8 mouse cellular contexts compared by ENCODE assay signal in genomic region chrX:75155576-75156243, GRCm38 (mm10). TPM values are rescaled to one million over a fixed set of nuclear protein-coding genes. Genes with fewer than 3 reads are reported as not detected.
DNase-seq lines count a peak whose midpoint lies in the region; ATAC-seq lines count a peak whose summit lies in the region.

No protein-coding gene starts in this region.

- DNase-seq in urinary bladder, postnatal 36 days (ENCODE audit: low spot score in 2 of 2): peak; percentile 4 to 16
- DNase-seq in urinary bladder, adult 2 months (ENCODE audit: low spot score): no peak
- DNase-seq in embryo, embryonic 9.5 days (ENCODE audit: extremely low spot score): peak; percentile 56
- peak; percentile 15 to 63 for DNase-seq in heart, adult 18-20 months
- no peak for DNase-seq in c-Kit-positive CD71-positive TER-119-positive erythroid progenitor cells, embryonic 14.5 days (ENCODE audit: low spot score)

- H3K36me3 ChIP-seq in intestine, embryonic 16.5 days (ENCODE audit: control insufficient read depth, insufficient read depth, low read length): no peaks in the 10 kb centered on the region
- H3K36me3 ChIP-seq in liver, embryonic 16.5 days (ENCODE audit: control insufficient read depth, insufficient read depth): no peaks in the 10 kb centered on the region
- no peaks in the 10 kb centered on the region for H3K36me3 ChIP-seq in neural tube, embryonic 12.5 days

- H3K9ac ChIP-seq in intestine, embryonic 16.5 days (ENCODE audit: low read depth, low read length): peak overlapping the region; percentile 60
- H3K9ac ChIP-seq in liver, embryonic 16.5 days (ENCODE audit: low read depth, low read length): no peak overlapping the region; the same call in 1 of the 2 replicates
- peak overlapping the region; percentile 49; the same call in 1 of the 2 replicates for H3K9ac ChIP-seq in neural tube, embryonic 12.5 days

- no peak overlapping the region for H3K27ac ChIP-seq in intestine, embryonic 16.5 days (ENCODE audit: low read length)
- no peak overlapping the region for H3K27ac ChIP-seq in liver, embryonic 16.5 days (ENCODE audit: low read length)
- H3K27ac ChIP-seq in neural tube, embryonic 12.5 days: no peak overlapping the region

- peak; percentile 95 for ATAC-seq in intestine, embryonic 16.5 days
- peak; percentile 98 for ATAC-seq in liver, embryonic 16.5 days (ENCODE audit: low read depth)
- peak; percentile 80 for ATAC-seq in neural tube, embryonic 12.5 days (ENCODE audit: low FRiP score, low read depth)

- H3K4me3 ChIP-seq in intestine, embryonic 16.5 days (ENCODE audit: low read length): peak overlapping the region; percentile 43
- peak overlapping the region; percentile 48 for H3K4me3 ChIP-seq in liver, embryonic 16.5 days (ENCODE audit: low read depth, low read length)
- peak overlapping the region; percentile 44 for H3K4me3 ChIP-seq in neural tube, embryonic 12.5 days

- H3K4me2 ChIP-seq in intestine, embryonic 16.5 days (ENCODE audit: low read depth, low read length): peak overlapping the region; percentile 58
- peak overlapping the region; percentile 65 for H3K4me2 ChIP-seq in liver, embryonic 16.5 days (ENCODE audit: low read depth, low read length)
- H3K4me2 ChIP-seq in neural tube, embryonic 12.5 days (replicated peaks): peak overlapping the region; percentile 63

- 30% methylated on average over 19 of the region's 49 CpGs for WGBS in intestine, embryonic 16.5 days
- 18% methylated on average over 25 of the region's 49 CpGs for WGBS in liver, embryonic 16.5 days (ENCODE audit: insufficient replicate concordance)
- 16% methylated on average over 33 of the region's 49 CpGs for WGBS in neural tube, embryonic 12.5 days

- no peaks in the 10 kb centered on the region for H3K27me3 ChIP-seq in intestine, embryonic 16.5 days (replicated peaks; ENCODE audit: control insufficient read depth, insufficient read depth, low read length)
- no peaks in the 10 kb centered on the region for H3K27me3 ChIP-seq in liver, embryonic 16.5 days (ENCODE audit: control insufficient read depth, insufficient read depth, low read depth, low read length)
- H3K27me3 ChIP-seq in neural tube, embryonic 12.5 days (replicated peaks): no peaks in the 10 kb centered on the region

- no peaks in the 10 kb centered on the region for H3K9me3 ChIP-seq in intestine, embryonic 16.5 days (ENCODE audit: control insufficient read depth, low read length)
- no peaks in the 10 kb centered on the region for H3K9me3 ChIP-seq in liver, embryonic 16.5 days (replicated peaks; ENCODE audit: control insufficient read depth, low read length)
- no peaks in the 10 kb centered on the region for H3K9me3 ChIP-seq in neural tube, embryonic 12.5 days

- no peaks in the 10 kb centered on the region for H3K4me1 ChIP-seq in intestine, embryonic 16.5 days (ENCODE audit: control insufficient read depth, insufficient read depth, low read length)
- H3K4me1 ChIP-seq in liver, embryonic 16.5 days (ENCODE audit: control insufficient read depth, low read depth, low read length): peaks cover 2% of the 10 kb centered on the region; the same call in 1 of the 2 replicates
- no peaks in the 10 kb centered on the region for H3K4me1 ChIP-seq in neural tube, embryonic 12.5 days

RNA-seq across cellular contexts. Expression of gene Smim9, which starts 7.9 kb away (rescaled TPM):
- polyA plus RNA-seq in urinary bladder, adult 2 months (2012; rRNA removed): 0.34 TPM in 1 of 2 replicates, not detected in the other
- not detected for total RNA-seq in heart, adult 18-20 months (2021)
- not detected in 2 replicates for polyA plus RNA-seq in intestine, embryonic 16.5 days (2015; fragmentation: Nextera tagmentation; extraction: Ambion mirVana)
- polyA plus RNA-seq in liver, embryonic 16.5 days (2015; fragmentation: Nextera tagmentation; extraction: Ambion mirVana): not detected in 2 replicates
- not detected in 2 replicates for polyA plus RNA-seq in neural tube, embryonic 12.5 days (2016; fragmentation: Nextera tagmentation; extraction: Ambion mirVana)

RNA-seq across cellular contexts. Expression of gene Mpp1, which starts 24.9 kb away (rescaled TPM):
- 64.4 and 76.2 TPM in 2 replicates for polyA plus RNA-seq in urinary bladder, adult 2 months (2012; rRNA removed)
- 10 to 100 TPM in 1 of 2 experiments, 1 to 10 TPM in 1; 9.4 to 11.8 TPM for total RNA-seq in heart, adult 18-20 months (2021)
- 136 and 153 TPM in 2 replicates for polyA plus RNA-seq in intestine, embryonic 16.5 days (2015; fragmentation: Nextera tagmentation; extraction: Ambion mirVana)
- polyA plus RNA-seq in liver, embryonic 16.5 days (2015; fragmentation: Nextera tagmentation; extraction: Ambion mirVana): 155 and 158 TPM in 2 replicates
- polyA plus RNA-seq in neural tube, embryonic 12.5 days (2016; fragmentation: Nextera tagmentation; extraction: Ambion mirVana): 23.7 and 26.1 TPM in 2 replicates

Comparison
In these comparisons a context has a peak if more than half of its experiments do, and no peak if none do; other contexts are left out.
1. DNase-seq: peak in urinary bladder, postnatal 36 days (2 of 2), embryo, embryonic 9.5 days (single experiment) and heart, adult 18-20 months (2 of 2); none in urinary bladder, adult 2 months (single experiment) and c-Kit-positive CD71-positive TER-119-positive erythroid progenitor cells, embryonic 14.5 days (single experiment).
2. Peak in every context shown above with its lines, with median percentiles within 50 percentile points of each other: ATAC-seq, H3K4me2 ChIP-seq and H3K4me3 ChIP-seq.